Mouse (Mus musculus): ENCODE results near the gene Gpr3.

- TF ChIP-seq CTCF (IDR thresholded peaks at IDR 0.05; ENCODE audit: low read depth), result no peak
- no peak for TF ChIP-seq EP300 (IDR thresholded peaks at IDR 0.05; ENCODE audit: low read depth)
These were observed 29.8 kb downstream of the Gpr3 start for GRCm38 (mm10) chr4:133182439-133183033.
